Mouse (Mus musculus) cerebellum, adult 18-20 months (tissue): ENCODE measurements around the gene Adgrg7.

ENCODE experiments used
- DNase-seq, 2 experiments: peaks; one replicate each; pipeline ENCODE4 v3.0.0; 2021

Adgrg7 gene

DNA sequence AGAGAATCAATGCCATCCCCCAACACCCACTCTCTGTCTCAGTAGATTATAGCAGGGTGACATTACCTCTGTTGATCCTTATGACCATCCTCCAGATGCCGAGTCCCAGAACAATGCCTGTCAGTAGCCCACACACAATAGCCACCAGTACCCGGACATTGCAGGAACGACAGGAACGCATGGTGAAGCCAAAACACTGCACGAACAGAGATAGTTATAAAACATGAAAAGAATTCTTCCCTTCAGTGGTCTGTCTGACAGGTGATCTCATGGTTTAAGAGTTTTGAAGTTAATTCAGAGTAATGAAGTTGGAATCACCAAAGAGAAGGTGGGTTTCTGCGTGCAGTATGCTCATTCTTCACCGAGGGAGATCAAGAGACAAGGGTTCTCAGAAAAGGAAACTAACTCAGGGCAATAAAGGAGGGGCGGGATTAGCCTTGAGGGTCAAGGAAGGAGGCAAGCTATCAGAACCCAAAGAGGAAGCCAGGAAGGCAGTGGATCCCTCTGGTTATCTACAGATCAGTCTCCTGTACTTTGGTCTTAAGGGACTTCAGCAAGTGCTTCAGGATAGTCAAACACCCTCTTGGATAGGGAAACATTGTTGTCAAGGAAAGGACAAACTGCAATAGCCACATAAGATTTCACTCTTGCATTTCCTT is at the start of gene Adgrg7:
Gene Adgrg7 (minus strand): TSS at position 375 of the 659 bp plus-strand sequence.
- no peak for DNase-seq

DNA sequence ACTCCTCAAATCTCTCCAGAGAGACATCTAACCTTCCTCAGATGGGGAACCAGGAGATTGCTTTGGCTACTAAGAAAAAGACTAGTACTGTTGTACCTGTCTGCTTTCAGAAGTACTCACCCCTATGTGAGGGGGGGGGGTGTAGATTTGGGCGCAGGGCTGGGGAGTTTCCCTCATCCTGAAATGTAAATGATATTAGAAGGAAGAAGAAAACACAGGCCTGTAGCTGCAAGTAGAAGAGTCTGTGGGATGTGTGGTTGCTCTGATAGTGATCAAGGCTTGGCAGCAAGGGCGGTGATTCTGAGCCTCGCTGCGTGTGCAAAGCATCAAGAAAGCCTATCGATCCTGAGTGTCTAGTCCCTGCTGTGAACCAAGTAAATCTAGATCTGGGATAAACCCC is 47.3 kb upstream of the Adgrg7 start:
- no peak for DNase-seq

DNA sequence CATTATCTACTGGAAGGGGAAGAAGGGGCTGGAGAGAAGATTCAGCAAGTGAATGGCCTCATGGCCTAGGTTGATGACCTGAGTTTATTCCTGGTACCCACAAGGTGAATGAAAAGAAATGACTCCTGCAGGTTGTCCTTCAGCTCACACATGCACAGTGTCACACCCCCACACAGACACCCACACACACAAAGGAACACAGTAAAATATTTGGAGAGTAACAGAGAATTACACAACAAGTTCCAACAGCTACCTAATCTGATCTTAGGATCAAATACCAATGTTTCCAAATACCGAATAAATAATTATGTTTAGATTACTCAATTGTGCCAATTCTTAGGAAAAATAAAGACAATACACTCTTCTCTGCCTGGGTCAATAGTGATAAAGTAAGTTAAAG is 37.7 kb upstream of the Adgrg7 start:
- no peak for DNase-seq

GRCm38 (mm10) chr16:56831986-56832385 is 36.3 kb upstream of the Adgrg7 start:
- no peak for DNase-seq

DNA sequence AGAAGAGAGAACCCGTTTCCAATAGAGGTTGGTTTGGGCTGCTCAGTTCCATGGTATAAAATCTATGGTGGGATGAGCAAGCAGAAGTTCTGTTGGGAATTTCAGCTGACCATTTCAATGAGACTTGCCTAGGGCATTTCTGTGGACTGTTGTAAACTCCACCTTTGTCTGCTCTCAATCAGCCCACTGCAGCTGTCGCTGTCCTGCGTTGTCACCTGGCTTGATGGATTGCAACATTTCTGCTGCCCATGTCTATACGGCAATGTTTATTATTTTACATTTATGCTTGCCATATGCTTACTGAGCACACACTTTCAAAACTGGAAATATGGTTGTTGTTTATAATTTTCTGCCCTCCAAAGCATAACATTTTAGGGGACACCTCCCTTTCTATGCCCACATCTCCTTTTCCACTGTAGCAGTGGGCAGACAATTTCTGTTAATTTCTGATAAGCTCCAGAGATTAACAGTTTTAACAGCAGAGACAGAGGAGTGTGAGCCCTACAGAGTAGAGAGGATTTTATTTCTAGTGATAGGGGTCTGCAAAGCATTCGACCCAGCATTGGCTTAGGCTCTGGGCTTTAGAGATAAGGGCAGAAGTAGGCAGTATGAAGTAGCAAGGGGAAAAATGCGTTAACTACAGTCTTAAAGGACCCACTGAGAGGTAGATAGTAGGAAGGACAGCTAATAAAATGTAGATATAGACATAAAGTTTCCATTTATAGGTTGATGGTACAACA is 5.9 kb upstream of the Adgrg7 start:
- DNase-seq: no peak

DNA sequence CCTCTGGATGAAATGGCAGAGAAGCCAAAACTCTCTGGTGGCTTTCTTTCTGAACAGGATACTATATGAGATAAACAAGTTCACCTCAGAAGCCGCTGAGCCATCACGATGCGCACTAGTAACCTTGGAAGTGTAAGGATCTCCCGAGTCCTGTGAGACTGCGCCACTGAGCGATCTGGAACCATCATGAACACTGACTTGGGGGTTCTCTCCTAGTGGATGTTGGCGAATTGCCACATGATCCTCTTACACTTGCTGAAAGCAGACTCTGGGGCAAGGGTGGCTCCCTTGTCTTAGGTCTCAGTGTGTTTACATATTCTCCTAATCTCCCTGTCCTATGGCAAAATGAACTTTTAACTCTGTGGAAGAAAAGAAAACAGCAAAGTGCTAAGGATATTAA is 5.3 kb upstream of the Adgrg7 start:
- no peak for DNase-seq

DNA sequence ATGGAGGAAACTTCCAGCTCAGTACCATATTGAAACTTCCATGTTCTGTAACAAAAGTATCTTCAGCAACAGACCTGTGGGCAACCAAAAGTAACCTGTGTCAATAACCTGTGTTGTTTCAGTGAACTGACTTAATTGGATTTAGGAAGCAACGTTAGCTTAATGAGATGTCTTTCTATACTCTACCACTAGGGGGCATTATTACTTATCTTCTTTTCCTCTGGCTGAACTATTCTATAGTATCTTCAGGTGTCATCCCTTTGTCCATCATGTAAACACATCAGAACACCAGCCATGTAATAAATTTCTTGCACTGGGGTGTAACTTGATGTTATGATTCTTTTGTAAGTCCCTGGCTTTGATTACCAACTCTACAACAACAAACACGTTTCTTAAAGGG is 4.8 kb upstream of the Adgrg7 start:
- no peak for DNase-seq

GRCm38 (mm10) chr16:56799541-56800029 is 3.9 kb upstream of the Adgrg7 start:
- no peak for DNase-seq

DNA sequence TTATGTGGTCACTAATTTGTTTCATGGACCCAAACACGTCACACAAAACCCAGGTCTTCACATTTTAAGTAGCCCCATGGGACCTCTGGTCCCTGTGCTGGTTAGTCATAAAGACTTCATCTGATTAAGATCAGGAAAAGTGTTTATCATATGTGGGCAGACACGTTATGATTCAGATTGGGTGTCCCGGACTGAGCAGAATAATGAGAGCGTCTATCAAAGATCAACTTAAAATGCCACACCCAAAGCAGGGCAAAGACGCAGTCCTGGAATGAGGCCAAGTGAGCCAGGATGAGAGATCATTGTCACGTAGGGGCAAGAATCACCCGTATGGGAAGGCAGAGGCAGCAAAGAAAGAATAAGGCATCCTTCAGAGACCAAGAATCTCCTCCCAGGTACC is 3.2 kb upstream of the Adgrg7 start:
- DNase-seq: no peak

DNA sequence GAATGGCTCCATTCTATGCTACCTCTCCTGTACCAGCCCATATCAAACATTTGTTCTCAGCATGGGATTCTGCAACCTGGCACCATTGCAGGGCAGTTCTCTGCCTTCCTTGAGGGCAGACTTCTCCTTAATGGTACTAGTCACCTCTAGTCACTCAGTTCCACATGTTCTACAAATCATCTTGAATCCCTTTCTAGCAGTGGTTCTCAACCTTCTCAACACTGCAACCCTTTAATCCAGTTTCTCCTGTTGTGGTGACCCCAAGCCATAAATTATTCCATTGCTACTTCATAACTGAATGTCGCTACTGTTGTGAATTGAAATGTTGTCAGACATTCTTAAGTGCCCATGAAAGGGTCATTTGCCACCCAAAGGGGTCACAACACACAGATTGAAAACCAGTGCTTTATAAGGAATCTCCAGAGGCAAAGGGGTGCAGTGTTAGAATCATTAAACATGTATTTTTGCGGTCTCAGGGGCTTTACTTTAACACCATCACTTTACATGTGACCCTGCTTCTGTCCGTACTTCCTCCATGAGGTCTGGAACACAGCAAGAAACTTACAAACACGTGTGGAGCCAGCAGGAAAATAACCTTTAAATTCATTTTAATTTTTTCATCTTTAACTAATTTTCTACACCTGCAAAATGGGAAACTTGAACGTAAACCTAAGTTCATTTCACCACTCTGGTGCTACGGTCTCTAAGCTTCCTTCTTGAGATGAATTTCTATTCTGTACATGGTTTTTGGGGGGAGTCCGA is 1.1 kb downstream of the Adgrg7 start:
- no peak for DNase-seq

- no peak for DNase-seq
These were observed 1.9 kb downstream of the Adgrg7 start for GRCm38 (mm10) chr16:56793778-56794177.

- DNase-seq: no peak
These were observed 9.7 kb downstream of the Adgrg7 start for GRCm38 (mm10) chr16:56785943-56786342.

- DNase-seq: peak; percentile 27 to 40
These were observed 24.2 kb downstream of the Adgrg7 start for GRCm38 (mm10) chr16:56771163-56772105.

DNA sequence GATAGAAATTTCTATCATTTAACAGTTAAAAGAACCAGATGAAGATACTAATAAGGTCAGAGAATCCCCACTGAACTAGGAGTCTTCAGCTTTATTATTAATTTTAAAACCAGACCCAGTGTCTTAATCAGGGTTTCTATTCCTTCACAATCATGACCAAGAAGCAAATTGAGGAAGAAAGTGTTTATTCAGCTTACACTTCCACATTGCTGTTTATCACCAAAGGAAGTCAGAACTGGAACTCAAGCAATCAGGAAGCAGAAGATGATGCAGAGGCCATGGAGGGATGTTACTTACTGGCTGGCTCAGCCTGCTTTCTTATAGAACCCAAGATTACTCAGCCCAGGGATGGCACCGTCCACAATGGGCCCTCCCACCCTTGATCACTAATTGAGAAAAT is 66.6 kb downstream of the Adgrg7 start:
- DNase-seq: no peak

- no peak for DNase-seq
These were observed 70.7 kb downstream of the Adgrg7 start for GRCm38 (mm10) chr16:56724927-56725326.

GRCm38 (mm10) chr16:56722357-56722756 is 73.3 kb downstream of the Adgrg7 start:
- no peak for DNase-seq

GRCm38 (mm10) chr16:56719031-56719430 is 76.6 kb downstream of the Adgrg7 start:
- DNase-seq: no peak

DNA sequence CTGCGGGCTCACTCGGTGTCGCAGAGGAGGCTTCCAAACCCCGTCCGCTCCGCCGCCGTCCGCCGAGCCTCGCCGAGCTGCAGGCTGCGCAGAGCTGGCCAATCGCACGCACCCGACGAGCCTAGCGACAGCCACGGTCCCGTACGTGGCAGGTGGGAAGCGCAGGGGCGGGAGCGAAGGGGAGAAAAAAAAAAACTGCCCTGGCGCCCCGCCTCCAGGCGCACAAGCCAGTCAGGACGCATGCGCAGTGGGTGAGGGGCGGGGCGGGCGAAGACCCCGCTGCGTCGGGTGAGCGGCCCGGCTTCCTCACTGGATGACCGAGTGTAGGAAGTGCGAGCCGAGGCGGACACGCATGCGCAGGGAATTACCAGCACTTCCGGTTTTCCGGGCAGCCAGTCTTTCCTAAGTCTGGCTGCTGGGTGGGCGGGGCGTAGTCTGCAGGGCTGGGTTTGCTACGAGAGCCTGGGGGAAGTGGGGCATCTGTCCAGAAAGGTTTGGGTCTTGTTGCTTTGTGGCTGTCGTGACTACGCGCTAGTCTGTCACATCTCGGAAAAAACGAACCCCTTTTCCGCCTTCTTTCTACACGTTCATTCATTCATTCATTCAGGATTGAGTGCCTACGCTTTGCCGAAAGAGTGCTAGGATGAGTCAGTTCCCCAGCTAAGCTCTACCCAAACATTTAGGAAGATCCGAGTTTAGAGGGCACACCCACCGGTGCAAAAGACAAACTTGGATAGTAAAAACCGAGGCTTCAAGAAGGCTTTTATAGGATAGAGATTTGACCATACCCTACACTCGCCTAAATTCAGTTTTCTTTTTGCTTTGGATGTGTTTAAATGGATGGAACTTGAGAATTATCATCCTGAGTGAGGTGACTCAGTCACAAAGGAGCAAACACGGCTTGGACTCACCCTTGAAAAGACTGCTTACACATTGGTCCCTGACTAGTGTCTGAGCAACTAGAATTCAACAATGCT is 78.1 kb downstream of the Adgrg7 start, which contains the start of gene Tfg:
Gene Tfg (minus strand): TSS at position 227 of the 977 bp plus-strand sequence.
- DNase-seq: peak; percentile 99

- DNase-seq: peak in 1 of 2 experiments; percentile 28
These were observed 79.0 kb downstream of the Adgrg7 start for GRCm38 (mm10) chr16:56716557-56717179.

DNA sequence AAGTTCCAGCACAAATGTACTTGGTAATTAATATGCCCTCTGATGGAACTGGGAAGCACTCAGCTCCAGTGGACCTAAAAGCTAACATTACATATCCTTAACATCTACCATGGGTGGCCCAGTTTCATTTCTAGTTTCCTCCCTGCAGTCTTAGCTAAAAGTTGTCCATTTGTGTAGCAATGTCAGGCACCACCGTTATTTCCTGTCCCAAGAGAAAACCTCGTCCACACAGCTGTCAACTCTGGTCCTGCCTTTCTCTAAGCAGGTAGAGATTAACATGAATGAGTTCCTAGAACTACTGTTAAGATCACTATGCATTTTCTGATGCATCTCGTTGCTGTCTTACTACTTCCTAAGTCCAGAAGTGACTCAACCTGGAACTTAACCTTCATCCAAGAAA is 80.0 kb downstream of the Adgrg7 start:
- no peak for DNase-seq

- DNase-seq: no peak
These were observed 85.6 kb downstream of the Adgrg7 start for GRCm38 (mm10) chr16:56710071-56710470.
